Mouse (Mus musculus) testis, postnatal 10 days (tissue): ENCODE results near the gene Usp47.

ENCODE experiments used
- DNase-seq: peaks from one replicate; pipeline ENCODE4 v3.0.0; 2021; ENCODE audit warnings: low spot score

The Usp47 gene

DNA sequence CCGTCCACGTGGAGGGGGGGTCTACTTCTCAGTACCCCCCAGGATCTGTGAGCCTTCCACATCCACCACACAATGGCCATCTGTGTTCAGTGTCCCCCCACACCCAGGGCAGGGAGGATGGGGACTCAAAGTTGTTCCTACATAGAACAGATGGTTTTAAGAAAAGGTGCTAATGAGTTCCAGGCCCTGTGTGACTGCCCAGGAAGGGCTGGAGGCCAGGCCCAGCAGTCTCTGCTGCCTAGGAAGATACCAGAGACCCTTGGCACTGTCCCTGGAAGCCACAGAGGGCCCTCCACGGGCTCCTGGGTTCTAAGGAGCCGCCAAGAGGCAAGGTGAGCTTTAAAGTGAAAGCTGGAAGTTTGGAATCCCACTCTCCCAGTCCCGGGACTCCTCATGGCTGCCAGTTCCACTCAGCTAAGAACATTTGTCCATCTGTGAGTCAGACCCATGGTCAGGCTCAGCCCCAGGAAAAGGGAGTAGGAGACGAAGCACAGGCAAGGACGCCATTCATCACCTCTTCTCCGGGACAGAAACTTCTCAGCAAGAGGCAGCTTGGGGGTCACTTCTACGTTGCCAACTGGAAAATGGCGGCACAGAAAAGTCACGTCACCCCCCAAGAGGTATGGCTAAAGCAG, 98.7 kb downstream of the Usp47 start:
- DNase-seq = no peak

DNA sequence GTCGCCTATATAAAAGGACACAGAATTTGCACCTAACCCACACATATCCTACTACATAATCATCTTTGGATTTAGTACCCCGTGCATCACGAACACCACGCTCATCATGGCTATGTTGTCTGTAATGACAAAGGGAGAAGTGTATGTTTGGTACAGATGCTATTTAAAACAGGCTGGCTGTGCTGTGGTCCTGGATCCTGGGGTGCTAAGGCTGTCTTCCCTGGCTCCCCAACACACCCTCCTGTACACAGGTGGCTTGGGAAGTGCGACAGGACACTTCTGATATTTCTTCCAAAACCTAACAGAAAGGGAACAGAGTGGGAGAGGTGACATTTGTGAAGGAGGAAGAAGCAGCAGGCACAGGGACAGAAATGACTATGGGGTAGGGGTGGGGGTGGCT, 100.3 kb downstream of the Usp47 start:
- DNase-seq = no peak

DNA sequence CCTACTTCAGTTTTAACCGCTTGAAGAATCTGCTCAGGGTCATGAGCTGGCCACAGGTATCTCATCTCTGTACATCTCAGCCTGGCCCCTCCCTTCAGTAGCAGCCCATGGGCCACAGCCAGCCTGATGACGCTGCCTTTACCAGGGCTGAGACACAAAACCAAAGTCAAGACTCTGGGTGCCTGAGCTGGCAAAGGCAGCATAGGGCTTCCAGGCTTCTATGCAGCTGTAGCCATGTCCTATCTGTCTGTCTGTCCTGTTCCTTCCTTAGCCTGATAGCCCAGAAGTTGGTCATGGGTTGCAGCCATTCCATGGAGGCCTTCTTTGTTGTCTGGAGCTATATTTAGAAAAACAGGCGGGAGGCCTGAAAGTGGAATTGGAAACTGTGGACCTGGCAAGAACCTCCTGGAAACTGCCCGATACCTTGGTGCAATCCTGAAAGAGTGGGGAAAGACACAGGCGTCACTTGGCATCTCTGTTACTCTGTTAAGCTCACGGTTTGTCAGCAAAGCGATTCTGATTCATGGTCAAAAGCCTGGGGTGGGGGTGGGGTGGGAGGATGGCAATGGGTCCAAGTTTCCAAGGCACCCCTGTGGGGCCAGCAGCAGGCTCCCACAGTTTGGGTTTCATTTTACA, 102.4 kb downstream of the Usp47 start:
- no peak for DNase-seq

DNA sequence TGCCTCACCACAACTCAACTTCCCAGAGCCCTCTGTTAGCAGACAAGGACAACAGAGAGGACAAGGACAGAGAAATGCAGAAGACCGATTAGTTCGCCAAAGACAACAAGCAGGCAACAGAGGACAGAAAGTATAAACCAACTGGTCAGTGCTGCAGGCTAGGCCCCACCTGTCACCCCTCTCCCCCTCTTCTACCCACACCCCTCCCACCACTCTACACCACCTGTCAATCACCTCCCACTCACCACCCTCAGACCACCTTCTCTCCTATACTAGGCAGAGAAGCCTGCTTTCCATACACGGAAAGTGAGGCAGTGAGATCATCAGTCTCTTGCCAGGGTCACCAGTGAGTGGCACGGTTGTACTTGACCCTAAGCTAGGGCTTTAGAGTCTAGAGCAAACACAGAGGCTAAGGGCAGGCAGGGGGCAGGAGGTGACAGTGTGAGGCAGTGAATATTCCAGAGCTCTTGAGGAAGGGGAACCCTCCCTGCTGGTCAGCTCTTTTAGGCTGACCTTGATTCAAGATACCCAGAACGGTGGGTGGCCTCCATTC, 103.9 kb downstream of the Usp47 start:
- DNase-seq = no peak

DNA sequence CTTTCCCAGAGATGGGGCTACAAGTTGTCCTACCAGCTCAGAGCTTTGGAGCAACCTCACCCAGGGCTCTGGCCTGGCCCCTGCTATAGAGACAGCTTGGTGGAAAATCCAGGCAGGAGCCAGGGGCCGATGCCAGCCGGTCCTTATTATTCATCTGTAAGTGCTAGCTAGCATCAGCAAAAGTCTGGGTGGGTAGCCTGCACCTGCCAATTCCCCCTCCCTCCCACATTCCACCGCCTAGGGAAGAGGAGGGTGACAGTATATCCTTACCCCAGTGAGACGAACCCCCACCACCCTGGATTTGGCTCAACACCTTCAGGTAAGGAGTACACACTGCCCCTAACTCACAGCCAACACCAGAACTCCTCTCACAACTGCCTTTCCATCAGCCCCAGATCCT, 104.7 kb downstream of the Usp47 start:
- peak; percentile 40 for DNase-seq

DNA sequence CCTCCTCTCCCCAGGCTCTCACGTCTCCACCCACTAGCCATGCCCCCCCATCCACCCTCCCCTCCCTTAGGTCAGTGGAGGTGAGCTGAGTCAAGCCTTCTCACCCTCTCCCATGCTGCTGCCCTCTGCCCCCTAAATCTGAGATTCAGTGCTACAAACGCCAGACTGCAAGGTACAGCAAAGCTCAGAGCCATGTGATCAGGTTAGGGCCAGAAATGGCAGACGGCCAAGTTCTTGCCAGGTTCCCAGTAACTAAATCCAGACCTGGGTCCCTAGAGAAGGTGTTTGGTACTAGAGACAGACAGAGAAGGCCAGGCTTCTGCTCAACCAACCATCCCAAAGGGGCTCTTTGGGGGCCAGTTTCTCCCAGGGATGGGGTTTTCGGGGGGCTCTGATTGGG, 105.5 kb downstream of the Usp47 start:
- DNase-seq = no peak

DNA sequence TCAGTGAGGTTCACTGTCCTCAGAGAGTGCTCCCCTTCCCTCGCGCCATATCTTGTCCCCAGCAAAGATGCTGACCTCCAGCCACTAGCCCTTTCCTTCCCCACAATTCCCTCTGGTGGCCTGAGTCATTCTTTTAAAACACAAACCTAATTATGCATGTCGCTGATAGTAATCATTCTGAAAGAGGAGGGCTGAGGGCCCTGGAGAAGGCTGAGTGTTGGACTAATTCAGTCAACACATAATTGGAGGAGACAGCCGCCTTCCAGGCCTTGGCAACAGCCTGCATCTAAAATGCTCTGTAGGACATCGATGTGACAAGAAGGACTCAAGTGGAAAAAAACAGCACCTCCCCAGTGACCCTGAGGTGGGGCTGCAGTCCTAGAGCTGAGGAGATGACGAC, 106.5 kb downstream of the Usp47 start:
- no peak for DNase-seq

DNA sequence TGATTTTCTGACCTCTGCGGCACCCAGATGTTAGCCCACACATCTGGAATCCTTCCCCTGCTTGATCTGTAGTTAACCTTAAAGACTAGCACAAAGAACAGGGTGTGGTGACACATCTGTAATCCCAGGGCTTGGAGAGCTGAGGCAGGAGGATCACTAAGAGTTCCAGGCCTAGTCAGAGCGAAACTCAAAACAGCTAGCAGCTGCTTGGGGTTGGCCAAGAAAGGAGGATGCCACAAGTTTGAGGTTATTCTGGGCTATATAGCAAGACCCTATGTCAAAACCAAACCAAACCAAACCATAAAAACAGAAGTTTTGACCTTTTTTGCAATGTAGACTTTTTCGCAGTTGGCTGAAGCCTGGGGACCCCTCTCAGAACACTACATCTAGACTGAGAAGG, 107.4 kb downstream of the Usp47 start:
- no peak for DNase-seq

DNA sequence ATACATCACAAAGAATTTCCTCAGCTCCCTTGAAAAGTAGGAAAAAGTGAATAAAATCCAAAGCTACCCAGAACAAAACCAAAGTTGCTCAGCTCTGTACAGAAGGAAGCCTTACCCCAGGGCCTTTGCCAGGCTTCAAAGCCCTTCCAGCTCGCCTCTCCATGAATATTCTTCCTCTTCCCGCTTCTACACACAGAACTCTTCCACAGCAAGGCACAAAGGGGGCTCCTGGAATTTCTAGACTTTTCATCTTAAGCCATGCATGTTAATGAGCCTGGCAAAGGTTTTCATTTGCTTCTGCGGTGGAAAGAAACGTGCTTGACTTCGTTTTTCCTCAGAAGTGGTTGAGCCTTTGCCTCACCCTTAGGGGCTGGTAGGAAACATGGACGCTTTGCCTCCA, 108.7 kb downstream of the Usp47 start:
- DNase-seq = no peak

DNA sequence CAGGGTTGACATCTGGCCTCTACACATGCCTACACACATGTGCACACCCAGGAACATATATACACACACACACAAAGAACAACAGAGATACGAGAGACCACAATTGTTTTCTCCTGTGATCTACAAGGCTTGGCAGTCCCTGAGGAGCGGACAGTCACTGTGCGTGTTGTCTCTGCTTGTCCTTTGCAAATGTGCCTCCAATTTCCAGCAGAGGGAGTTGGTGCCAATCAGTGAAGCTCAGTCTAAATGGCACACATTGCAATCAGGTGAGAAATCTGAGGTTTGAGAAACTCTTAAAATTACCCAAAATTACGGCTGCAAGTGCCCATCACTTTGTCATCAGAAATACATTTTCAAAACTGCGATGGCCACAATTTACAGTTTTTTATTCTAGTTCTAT, 110.0 kb downstream of the Usp47 start:
- no peak for DNase-seq

DNA sequence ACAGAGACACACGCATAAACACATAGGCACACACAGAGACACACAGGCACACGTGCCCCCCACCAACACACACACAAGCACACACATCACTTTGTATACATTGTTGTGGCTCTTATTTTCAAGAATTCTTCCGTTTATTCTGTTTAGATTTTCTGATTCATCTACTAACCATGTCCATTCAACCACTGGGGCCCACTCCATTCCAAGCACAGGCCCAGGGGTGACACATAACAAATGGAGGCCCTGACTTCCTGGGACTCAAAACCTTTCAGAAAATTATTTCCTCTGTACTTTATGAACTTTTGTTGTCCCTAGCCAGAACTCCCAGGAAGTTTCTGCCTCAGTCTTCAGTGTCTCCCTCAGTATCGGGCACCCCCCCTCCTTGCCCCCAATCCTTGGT, 111.9 kb downstream of the Usp47 start:
- DNase-seq = no peak

DNA sequence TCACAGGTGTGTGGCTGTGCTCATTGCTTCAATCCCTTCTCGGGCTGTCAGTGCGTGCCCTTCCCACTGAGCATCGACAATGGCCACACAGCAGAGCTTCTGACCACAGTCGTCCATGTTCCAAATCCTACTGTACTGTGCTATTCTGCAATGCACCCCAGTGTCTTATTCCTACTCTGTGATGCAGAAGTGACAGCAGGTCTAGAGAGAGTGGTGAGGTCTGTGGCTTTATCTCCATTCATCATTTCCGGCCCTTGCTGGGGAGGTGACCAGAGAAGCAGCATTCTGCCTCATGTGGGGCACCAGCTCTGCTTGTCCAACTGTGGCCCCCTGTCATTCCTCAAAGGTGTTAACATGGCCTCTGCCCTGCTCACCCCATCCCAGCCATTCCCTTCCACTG, 113.2 kb downstream of the Usp47 start:
- no peak for DNase-seq

DNA sequence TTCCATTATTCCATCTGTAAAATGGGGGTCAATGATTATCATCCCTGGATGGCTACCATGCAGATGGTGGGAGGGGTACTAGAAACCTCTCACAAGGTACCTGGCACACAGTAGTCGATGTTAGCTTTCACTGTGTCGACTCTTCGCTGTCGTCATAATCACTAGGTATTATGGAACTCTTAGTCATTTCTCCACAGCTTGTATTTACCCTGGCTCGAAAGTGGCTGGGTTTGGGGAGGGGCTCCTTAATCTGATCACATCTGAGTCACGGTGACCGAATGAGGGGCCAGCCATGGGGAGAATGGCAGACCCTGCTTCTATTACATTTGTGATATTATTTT, 114.8 kb downstream of the Usp47 start:
- DNase-seq = no peak

DNA sequence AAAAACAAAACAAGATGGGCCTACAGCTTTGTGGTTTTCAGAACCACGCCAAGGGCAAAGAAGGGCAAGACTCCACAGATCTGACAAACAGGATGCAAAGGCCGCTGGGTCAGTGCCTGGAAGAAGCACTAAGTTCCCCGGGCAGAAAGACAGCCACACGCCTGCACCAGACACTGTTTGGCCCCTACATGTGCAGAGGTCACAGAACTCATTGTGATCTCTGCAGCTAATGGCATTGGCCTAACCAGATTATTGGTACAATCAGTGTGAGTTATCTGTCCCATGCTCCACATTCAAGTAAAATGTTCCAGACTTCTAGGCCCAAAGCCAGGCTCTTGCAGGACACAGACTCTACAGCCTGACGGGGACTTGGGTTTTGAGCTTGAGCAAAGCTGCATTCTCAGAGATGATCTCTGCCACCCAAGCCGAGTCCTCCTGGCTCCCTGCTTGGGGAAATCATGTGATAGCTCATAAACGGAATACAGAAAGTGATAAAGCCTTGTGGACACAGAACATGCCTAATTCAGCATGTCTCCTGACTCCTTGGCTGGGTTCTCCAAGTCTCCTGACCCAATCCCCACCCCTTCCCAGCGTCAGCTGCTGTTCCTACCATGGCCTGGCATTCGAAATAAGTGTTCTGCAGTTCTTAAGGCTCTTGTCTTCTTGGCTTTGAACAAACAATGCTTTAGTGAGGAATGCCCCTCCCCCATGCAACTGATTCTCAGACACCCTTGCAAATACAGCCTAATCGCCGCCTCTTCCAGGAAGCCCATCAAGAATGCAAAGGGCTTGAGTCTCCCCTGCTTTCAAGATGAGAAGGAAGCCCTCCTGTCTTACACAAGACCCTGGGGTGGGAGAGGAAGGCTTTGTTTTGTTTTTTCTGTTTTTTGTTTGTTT, 115.5 kb downstream of the Usp47 start:
- DNase-seq = no peak

DNA sequence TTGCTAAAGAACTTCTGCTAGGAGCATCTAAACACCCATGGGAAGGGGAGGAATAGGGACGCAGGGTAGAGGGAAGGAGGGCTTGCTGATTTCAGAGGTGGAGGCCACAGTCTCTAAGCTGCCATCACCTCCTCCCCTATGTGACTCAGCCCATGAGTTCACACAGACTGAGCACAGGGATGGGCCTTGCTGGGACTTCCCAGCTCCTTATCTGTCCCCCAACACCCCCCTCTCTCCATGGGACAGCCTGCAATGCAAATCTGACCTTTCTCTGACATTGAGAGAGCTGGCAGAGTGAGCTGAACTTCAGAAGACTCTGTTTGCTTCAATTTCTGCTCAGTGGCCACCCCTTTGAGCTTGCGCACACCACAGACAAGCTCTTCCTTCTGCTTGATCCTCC, 117.4 kb downstream of the Usp47 start:
- DNase-seq = no peak

DNA sequence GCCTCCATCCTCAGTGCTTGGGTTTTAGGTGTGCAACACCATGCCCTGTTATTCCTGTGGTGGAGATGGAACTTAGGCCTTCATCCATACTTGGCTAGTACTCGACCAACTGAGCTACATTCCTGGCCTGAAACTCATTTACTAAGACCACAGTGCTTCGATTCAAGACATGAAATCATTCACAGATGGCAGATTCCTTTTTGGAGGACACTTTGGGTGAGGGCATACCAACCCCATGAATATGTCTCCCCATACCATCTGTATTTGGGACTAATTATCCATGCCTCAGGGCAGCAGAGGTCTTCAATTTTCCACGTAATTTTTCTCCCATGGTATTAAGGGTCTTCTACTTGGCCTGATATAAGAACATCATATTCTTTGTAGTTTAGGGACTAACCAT, 119.3 kb downstream of the Usp47 start:
- no peak for DNase-seq

DNA sequence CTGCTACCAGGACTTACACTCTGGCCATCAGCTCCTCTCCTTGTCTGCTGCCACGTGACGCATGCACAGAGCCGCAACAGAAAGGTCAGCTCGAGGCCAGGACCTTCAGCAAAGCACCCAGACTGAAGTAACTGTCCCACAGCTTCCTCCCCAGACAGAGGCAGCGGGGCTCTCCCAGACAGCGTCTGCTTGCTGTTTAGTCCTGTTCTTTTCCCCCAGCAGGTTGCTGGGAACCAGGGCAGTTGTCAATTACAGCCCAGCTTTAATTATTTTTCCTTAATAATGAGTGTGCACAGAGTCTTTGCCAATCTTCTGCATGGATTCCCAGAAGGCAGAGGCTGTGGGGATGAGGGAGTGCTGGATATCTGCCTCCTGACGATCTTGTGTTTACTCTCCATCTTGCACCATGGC, 119.8 kb downstream of the Usp47 start:
- DNase-seq = no peak

DNA sequence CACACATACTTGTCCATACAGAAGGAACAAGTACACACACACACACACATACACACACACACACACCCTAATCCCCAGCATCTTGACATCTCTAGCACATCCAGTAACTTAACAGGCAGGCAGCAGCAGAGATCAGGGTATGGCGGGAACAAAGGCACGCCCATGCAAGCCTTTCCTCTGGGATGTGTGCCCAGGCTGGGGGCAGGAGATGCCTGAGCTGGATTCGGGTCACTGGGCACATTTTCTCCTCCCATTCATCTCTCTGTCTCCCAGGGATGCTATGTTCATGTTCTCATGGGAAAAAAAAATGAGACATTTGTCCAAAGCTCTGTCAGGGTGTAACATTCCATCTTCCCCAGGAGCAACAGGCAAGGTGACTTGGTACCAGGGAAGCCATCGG, 120.7 kb downstream of the Usp47 start:
- no peak for DNase-seq

DNA sequence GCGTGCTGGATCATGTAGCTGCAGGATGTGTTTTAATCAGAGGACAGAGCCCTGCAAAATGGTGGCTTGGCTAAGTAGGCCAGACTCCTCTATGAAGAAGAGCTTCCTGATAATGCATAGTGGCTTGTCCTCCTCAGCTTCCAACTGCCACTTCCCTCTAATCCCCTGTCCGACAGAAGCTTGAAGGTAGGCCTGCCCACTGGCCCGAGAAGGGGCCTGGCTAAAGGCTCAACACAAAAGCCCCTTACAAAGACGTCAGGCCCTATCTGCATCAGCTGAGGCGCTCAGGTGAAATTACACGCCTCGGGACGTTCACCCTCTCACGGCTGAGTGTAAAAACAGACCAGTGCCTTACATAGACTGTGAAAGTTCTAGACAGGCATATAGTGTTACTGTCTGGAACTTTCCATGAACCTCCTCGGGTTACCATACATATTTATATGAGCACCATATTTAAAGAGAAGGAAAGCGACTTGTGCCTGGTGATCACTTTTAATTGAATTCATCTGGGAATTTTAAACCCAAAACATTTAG, 121.4 kb downstream of the Usp47 start:
- DNase-seq = no peak

DNA sequence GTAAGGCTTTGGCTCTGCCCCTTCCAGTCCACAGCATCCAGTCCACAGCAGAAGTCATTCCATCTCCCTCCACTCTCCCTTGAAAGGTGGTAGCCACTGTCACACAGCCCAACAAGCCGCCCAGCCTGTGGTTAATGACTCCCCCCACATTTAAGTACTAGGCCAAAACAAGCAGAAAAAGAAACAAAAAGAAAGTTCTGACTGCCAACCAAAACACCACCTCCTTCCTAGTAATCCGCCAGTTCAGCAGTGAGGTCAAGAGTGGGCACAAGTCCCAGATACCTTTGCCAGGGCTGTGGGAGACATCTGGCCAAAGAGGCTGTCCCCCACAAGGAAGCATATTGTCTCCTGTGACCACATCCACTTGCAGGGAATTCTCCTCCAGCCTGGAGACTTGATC, 124.7 kb downstream of the Usp47 start:
- DNase-seq = no peak

DNA sequence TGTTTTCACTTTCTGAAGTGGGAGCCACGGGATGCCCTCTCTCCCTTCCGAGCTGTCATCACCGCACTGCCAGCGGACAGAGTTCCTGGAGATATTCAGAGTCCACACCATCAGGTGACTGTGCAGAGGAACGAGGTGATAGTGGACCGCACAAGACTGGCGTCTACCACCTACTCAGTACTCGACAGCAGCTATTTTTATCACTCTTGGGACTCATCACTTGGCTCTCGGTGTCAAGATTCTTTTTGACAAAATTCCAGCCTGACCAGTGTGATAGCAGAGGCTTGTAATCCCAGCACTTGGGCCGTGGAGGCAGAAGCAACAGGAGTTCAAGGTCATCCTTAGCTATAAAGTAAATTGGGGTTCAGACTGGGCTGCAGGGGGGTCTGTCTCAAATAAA, 125.8 kb downstream of the Usp47 start:
- DNase-seq = no peak

DNA sequence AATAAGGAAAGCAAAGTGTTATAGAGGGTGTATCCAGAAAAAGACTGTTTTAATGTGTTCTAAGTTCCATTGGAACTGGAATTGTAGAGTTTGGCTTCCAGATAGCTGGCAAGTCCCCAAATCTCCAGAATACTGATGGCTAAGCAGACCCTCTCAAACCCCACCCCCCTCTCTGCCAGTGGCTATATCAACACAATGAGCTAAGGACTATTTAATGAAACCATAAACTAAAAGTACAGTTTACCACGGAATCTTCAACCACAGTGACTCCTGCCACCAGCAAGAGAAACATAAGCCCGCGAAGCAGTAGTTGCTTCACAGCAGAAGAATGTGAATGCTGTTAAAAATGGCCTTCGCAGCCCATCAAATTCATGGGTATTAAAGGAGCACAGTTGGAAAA, 131.1 kb downstream of the Usp47 start:
- no peak for DNase-seq

DNA sequence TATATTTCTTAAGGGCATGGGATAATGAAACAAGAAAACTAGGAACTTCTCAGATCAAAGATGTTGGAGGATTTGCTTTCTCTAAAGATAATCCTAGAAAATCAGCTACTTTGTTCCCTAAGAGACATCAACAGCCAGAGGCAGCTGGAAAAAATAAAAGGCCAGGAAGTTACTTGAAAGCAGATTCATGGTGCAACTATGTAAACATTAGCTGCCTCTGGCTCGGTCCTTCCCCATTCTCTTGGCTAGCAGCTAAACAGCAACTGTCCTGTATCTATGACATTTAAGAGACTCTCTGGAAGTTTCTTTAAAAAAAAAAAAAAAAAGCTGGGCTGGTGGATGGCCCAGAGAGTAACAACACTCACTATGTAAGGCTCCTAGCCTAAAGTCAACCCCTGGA, 131.9 kb downstream of the Usp47 start:
- no peak for DNase-seq
